Mouse (Mus musculus) stomach, embryonic 14.5 days (tissue): ENCODE measurements around the gene Mrps16. TPM values are rescaled to one million over a fixed set of nuclear protein-coding genes. Genes with fewer than 3 reads are reported as not detected.
A peak's percentile ranks its signal among the peaks of the same experiment; 100 is the strongest.

Experiments used
- ATAC-seq: fragments of 200-750 bp; cut with Nextera tagmentation; 2 replicates; pipeline ENCODE4 v1.8.0; 2017; ENCODE audit warnings: low read depth, moderate TSS enrichment; ENCODE audit not compliant: insufficient number of reproducible peaks, insufficient read depth, low FRiP score
- H3K27ac ChIP-seq: fragments of 300-500 bp; sonication (generic); 2 replicates; pipeline ENCODE4 v1.5.1; 2014; ENCODE audit warnings: mild to moderate bottlenecking, low read length, moderate library complexity, mixed read lengths
- H3K27me3 ChIP-seq: fragments of 300-500 bp; sonication (generic); 2 replicates; pipeline ENCODE4 v1.6.1; 2014; ENCODE audit warnings: low read length, control low read depth, mixed read lengths; ENCODE audit not compliant: control insufficient read depth, insufficient read depth
- H3K36me3 ChIP-seq: fragments of 300-500 bp; sonication (generic); 2 replicates; pipeline ENCODE4 v1.6.1; 2014; ENCODE audit warnings: mild to moderate bottlenecking, control low read depth, low read length, moderate library complexity, mixed read lengths; ENCODE audit not compliant: control insufficient read depth, insufficient read depth
- H3K4me1 ChIP-seq: fragments of 300-500 bp; sonication (generic); 2 replicates; pipeline ENCODE4 v1.6.1; 2014; ENCODE audit warnings: low read length, control low read depth, mixed read lengths; ENCODE audit not compliant: control insufficient read depth, insufficient read depth
- H3K4me2 ChIP-seq: fragments of 300-500 bp; sonication (generic); replicated peaks from 2 replicates; pipeline ENCODE4 v1.6.1; 2014; ENCODE audit warnings: low read depth, low read length, control low read depth
- H3K4me3 ChIP-seq: fragments of 300-500 bp; sonication (generic); 2 replicates; pipeline ENCODE4 v1.5.1; 2014; ENCODE audit warnings: low read depth, low read length, control low read depth
- H3K9ac ChIP-seq: fragments of 300-500 bp; sonication (generic); replicated peaks from 2 replicates; pipeline ENCODE4 v1.6.1; 2014; ENCODE audit warnings: low read depth, mild to moderate bottlenecking, control low read depth, low read length, moderate library complexity, mixed read lengths
- H3K9me3 ChIP-seq: fragments of 300-500 bp; sonication (generic); 2 replicates; pipeline ENCODE4 v1.6.1; 2016; ENCODE audit warnings: low read depth, low read length, control low read depth; ENCODE audit not compliant: control insufficient read depth
- WGBS: fragments of 180-500 bp; shearing (Covaris S2); extraction: QIAGEN DNeasy Blood & Tissue Kit; methylation state at CpG from one replicate; pipeline ENCODE4 v1.1.7; 2014; 5-methylcytosine and 5-hydroxymethylcytosine counted together
- polyA plus RNA-seq: library from polyadenylated mRNA; unstranded; fragments of >200 nt; fragmentation: Nextera tagmentation; extraction: Ambion mirVana; gene quantifications from 2 replicates; pipeline ENCODE4 v1.2.1, GENCODE M21; 2014

Mrps16 gene
- 90.8 and 102 TPM in 2 replicates for polyA plus RNA-seq

DNA sequence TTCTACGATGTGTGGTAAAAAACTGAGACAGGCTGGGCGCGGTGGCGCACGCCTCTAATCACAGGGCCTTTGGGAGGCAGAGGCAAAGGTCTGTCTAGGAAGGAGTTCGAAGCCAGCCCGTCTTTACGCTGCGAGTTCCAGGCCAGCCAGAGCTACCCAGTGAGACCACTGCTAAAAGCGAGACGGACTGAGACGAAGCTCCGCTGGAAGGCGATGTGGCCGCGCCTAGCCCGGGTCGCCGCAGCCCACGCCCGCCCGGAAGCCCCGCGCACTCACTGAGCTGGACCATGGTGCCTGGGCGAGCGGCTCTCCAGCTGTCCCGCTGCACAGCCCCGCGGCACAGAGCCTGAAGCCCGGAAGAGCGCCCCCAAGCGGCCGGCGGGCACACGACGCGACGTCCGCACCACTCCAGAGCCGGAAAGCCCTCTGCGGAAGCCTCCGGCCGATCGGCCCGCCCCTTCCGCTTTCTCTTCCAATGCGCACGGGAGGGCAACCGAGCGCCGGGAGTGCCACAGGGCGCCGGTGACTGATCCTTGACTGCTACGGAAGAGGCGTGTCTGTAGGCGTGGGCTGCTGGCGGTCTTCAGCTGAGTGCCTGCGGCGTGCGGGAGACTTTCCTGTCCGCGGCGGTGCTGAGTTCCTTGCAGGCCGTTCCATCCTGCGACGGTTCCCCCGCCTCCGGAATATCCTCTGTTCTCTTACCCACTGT, at the start of gene Mrps16:
Gene Mrps16 (minus strand): TSS at position 430 of the 709 bp plus-strand sequence.
- peak; percentile 94 for ATAC-seq
- Histone ChIP-seq H3K4me1 (peaks cover 3% of the 10 kb centered on the region; the same call in 1 of the 2 replicates), H3K27me3 (no peaks in the 10 kb centered on the region), H3K27ac (peak within 1 kb of the TSS; percentile 83), H3K4me3 (peak within 1 kb of the TSS; percentile 74), H3K36me3 (peaks cover 8% of the 10 kb centered on the region; the same call in 1 of the 2 replicates), H3K9me3 (no peaks in the 10 kb centered on the region), H3K4me2 (peak within 1 kb of the TSS; percentile 57), H3K9ac (peak within 1 kb of the TSS; percentile 84)
- under 1% methylated on average over 68 of the region's 68 CpGs for WGBS

DNA sequence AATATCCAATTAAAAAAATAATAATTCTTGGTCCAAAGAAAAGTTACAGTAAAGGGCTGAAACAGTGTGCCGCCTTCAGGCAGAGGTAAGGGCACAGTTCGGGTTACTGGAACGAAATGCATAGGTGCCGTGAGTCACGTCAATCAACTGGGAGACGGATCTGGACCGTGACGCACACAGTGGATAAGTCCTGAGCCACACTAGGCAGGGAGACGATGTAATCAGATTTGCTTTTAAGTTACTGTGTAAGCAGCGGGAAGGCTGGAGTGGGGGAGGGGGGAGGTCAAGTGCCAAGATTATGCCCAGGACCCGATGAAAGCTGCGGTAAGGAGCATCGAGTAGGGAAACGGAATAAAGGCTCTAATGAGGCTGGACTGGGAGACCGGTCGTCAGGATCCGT, 48.8 kb upstream of the Mrps16 start:
- Histone ChIP-seq H3K27ac (no peak overlapping the region), H3K4me2 (no peak overlapping the region), H3K36me3 (no peaks in the 10 kb centered on the region), H3K9ac (no peak overlapping the region), H3K27me3 (no peaks in the 10 kb centered on the region), H3K9me3 (no peaks in the 10 kb centered on the region), H3K4me3 (no peak overlapping the region), H3K4me1 (no peaks in the 10 kb centered on the region)
- WGBS: 69% methylated on average over 17 of the region's 17 CpGs
- no peak for ATAC-seq

DNA sequence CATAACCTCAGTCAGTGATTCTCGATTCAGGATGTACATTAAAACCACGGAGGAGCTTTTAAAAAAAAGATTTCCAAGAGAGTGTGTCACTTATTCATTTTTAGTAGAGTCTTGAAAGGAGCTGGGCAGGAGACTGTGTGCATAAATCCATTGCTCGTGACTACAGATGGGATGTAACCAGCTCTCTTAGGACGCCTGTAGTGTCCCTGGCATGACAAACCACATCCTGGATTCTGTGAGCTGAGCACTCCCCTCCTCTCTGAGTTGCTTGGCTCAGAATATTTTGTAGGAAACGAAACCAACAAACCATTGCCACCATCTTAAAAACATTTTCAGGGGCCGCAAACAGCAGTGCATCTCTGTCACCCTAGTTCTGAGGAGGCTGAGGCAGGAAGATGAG, 43.5 kb upstream of the Mrps16 start:
- H3K27ac ChIP-seq: no peak overlapping the region
- WGBS: 64% methylated on average over 6 of the region's 6 CpGs
- no peaks in the 10 kb centered on the region for H3K9me3 ChIP-seq
- no peaks in the 10 kb centered on the region for H3K4me1 ChIP-seq
- H3K9ac ChIP-seq: no peak overlapping the region
- H3K36me3 ChIP-seq: no peaks in the 10 kb centered on the region
- no peak overlapping the region for H3K4me3 ChIP-seq
- no peaks in the 10 kb centered on the region for H3K27me3 ChIP-seq
- ATAC-seq: no peak
- no peak overlapping the region for H3K4me2 ChIP-seq

DNA sequence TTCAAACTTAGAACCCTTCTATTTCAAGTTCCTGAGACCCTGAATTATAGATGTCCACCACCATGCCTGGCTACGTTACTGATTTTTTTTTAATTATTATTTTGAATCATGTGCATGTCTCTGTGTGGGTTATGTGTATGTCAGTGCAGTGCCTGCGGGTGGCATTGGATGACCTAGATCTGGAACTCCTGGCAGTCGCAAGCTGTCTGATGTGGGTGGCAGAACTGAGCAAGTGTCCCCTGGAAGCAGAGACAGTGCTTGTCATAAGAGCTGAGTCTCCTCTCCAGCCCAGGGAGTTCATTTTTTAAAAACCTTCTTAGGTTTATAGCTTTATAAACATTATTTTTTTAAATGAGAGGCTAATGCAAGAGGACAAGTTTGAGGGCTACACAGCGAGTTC, 39.0 kb upstream of the Mrps16 start:
- no peak overlapping the region for H3K9ac ChIP-seq
- H3K27ac ChIP-seq: no peak overlapping the region

DNA sequence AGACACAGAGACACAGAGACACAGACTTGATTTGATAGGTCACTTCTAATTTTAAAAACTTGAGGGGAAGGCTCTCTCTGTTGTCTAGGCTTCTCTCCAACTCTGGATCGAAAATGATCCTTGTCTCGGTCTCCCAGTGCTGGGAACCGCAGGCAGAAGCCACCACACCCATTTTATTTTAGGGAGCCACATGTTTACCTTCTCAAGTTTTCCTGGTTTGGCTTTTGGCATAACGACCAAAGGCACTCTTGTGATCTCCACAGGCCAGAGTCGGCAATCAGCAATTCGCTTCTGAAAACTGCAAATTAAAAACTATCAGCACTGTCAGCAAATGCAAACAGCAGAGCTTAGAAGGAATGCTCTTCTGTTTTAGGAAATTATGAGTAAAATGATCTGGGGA, 38.3 kb upstream of the Mrps16 start:
- no peak overlapping the region for H3K4me3 ChIP-seq
- H3K27me3 ChIP-seq: no peaks in the 10 kb centered on the region
- H3K27ac ChIP-seq: no peak overlapping the region
- no peaks in the 10 kb centered on the region for H3K9me3 ChIP-seq
- H3K36me3 ChIP-seq: no peaks in the 10 kb centered on the region
- 72% methylated on average over 6 of the region's 6 CpGs for WGBS
- H3K4me2 ChIP-seq: no peak overlapping the region
- H3K9ac ChIP-seq: no peak overlapping the region
- H3K4me1 ChIP-seq: no peaks in the 10 kb centered on the region
- ATAC-seq: no peak

More for the DNA sequence above, 39.0 kb upstream of the Mrps16 start:
- no peak for ATAC-seq
- WGBS: 78% methylated on average over 4 of the region's 4 CpGs
- Histone ChIP-seq H3K9me3 (no peaks in the 10 kb centered on the region), H3K27me3 (no peaks in the 10 kb centered on the region), H3K4me1 (no peaks in the 10 kb centered on the region), H3K36me3 (no peaks in the 10 kb centered on the region), H3K4me2 (no peak overlapping the region), H3K4me3 (no peak overlapping the region)

DNA sequence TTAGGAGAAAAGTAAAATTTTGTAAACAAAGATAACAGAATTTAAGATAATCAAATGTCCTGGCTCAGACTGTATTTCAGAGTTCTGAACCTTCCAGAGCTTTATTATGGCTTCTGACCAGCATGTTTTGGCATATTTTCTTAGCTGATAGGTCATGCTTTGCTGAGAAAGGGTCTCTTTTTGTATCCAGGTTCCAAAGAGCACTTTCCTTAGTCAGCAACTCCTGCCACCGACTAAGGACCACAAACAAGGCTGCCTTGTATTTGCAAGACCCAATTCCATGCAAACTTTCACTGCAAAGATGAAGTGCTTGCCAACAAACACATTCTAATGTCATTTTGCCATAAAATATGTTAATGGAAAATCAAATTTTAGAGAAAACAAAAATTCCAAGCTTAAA, 36.4 kb upstream of the Mrps16 start:
- H3K9me3 ChIP-seq: no peaks in the 10 kb centered on the region
- H3K27ac ChIP-seq: no peak overlapping the region
- no peak overlapping the region for H3K4me3 ChIP-seq
- no peak overlapping the region for H3K9ac ChIP-seq
- no peaks in the 10 kb centered on the region for H3K27me3 ChIP-seq
- WGBS: 51% methylated on average over 1 of the region's 1 CpGs
- no peaks in the 10 kb centered on the region for H3K4me1 ChIP-seq
- H3K36me3 ChIP-seq: no peaks in the 10 kb centered on the region
- no peak for ATAC-seq
- H3K4me2 ChIP-seq: no peak overlapping the region

DNA sequence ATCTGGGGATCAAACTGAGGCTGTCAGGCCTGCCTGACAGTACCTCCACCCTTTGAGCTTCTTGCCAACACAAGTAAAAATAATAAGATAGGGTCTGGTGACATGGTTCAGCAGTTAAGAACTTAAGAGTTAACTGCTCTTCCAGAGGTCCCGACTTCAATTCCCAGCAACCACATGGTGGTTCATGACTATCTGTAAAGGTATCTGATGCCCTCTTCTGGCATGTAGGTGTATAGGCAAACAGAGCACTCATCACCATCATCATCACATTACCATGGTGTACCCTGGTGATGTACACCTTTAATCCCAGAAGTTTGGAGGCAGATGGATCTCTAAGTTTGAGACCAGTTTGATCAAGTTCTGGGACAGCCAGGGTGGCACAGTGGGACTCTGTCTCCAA, 35.2 kb upstream of the Mrps16 start:
- Histone ChIP-seq H3K27me3 (no peaks in the 10 kb centered on the region), H3K4me2 (no peak overlapping the region), H3K4me3 (no peak overlapping the region), H3K4me1 (no peaks in the 10 kb centered on the region), H3K27ac (no peak overlapping the region), H3K9me3 (no peaks in the 10 kb centered on the region), H3K9ac (no peak overlapping the region), H3K36me3 (no peaks in the 10 kb centered on the region)
- ATAC-seq: no peak
- WGBS: 46% methylated on average over 1 of the region's 1 CpGs

DNA sequence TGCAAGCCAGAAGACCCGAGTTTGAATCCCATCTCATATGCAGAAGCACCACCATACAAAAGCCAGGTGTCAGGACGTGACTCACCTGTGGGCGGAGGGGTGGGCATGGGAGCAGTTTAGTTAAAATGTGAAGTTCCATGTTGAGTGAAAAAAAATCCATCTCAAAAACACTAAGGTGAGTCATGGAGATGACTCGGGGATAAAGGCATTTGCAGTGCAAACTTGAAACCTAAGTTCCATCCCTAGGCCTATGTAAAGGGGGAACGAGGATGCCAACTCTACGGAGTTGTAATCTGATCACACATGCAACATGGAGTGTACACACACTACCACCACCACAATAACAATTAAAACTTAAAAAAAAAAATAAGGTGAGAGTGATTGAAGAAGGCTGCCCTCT, 29.6 kb upstream of the Mrps16 start:
- no peak overlapping the region for H3K4me3 ChIP-seq
- no peak overlapping the region for H3K4me2 ChIP-seq
- H3K9me3 ChIP-seq: no peaks in the 10 kb centered on the region
- H3K27me3 ChIP-seq: no peaks in the 10 kb centered on the region
- no peaks in the 10 kb centered on the region for H3K4me1 ChIP-seq
- no peak overlapping the region for H3K27ac ChIP-seq
- WGBS: 84% methylated on average over 6 of the region's 6 CpGs
- no peak for ATAC-seq
- no peaks in the 10 kb centered on the region for H3K36me3 ChIP-seq
- H3K9ac ChIP-seq: no peak overlapping the region

DNA sequence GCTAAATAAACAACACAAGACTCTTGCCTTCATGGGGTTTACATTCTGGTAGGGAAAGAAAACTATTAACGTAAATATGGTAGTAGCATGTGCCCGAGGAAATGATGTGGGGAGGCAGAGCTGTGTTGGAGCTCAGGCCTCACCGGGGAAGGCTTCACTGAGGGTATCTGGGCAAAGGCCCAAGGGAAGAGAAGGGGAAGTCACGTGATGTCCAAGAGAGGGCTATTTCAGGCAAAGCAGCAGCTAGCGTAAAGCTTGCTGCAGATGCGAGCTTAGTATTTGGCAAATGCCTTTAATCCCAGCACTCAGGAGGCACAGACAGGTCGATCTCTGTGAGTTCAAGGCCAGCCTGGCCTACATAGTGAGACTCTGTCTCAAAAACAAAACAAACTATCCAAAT, 28.8 kb upstream of the Mrps16 start:
- 78% methylated on average over 7 of the region's 7 CpGs for WGBS
- no peak overlapping the region for H3K9ac ChIP-seq
- no peaks in the 10 kb centered on the region for H3K27me3 ChIP-seq
- ATAC-seq: no peak
- no peak overlapping the region for H3K4me2 ChIP-seq
- no peaks in the 10 kb centered on the region for H3K36me3 ChIP-seq
- H3K4me1 ChIP-seq: no peaks in the 10 kb centered on the region
- no peaks in the 10 kb centered on the region for H3K9me3 ChIP-seq
- no peak overlapping the region for H3K27ac ChIP-seq
- H3K4me3 ChIP-seq: no peak overlapping the region
